Mouse (Mus musculus) gastrocnemius, postnatal 14 days (tissue): ENCODE measurements around the gene Mras. TPM values are rescaled to one million over a fixed set of nuclear protein-coding genes. Genes with fewer than 3 reads are reported as not detected.

Experiments
- DNase-seq: peaks from one replicate; pipeline ENCODE4 v3.0.0; 2021; ENCODE audit warnings: mixed read lengths
- intact Hi-C: fragments of 180-260 bp; cut with DNase I; formaldehyde crosslinking; loops from one replicate; pipeline ENCODE4 v1.15.1; 2025; ENCODE audit warnings: low total_unique reads
- total RNA-seq, 2 experiments: library from RNA; stranded (reverse); gene quantifications; 2 replicates each; pipeline ENCODE4 v1.2.3; 2021

Gene Mras
- total RNA-seq, 2 experiments from 2014 or later, result 6.8 to 7.7 TPM

GRCm38 (mm10) chr9:99421914-99422313 is 15.3 kb downstream of the Mras start:
- DNase-seq, result no peak

GRCm38 (mm10) chr9:99419951-99420701 is 17.1 kb downstream of the Mras start:
- no peak for DNase-seq
- intact Hi-C loops, result no loop called here

More at GRCm38 (mm10) chr9:99421914-99422313, 15.3 kb downstream of the Mras start:
- intact Hi-C loops, result no loop called here

DNA sequence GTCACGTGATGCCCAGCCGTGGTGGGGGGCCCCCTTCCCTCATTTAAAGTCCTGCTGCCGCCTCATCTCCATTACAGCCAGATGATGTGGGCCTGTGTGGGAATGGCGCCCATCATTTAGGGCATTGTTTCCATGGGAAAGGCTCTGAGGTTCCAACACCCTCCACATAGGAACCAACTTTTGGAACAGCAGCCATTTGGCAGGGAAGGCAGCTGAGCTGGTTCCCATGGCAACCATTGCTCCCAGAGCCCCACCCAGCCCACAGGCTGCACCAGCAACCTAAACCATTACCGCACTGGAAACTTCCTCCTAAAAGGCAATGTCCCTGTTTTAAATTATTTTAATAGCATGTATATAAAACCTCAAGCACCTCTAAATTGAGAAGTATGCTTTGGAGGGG is 18.8 kb downstream of the Mras start:
- intact Hi-C loops, result no loop called here
- DNase-seq, result no peak

DNA sequence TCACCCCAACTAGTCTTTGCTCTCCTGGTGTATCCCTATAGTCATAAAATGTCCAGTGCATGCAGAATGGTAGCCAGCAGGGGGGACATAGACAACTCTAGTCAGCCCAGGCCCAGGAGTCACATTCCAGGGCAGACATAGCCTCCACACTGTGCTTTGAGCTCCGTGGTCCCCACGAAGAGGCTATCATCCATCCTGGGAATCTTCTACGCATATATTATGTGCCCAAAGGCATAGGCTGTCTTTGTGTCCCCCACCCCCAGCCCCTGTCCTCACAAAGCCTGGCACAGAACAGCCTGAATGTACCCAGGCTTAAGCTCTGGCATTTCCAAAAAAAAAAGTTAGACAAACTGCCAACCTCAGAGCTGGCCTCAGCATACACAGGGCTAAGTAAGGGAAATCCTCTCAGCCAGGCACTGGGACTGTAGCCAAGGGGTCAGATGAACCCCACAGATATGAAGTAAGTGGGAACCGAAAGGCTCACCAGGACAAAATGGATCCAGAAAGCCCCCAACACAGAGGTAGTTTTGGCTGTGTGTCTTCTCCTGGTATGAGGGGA is 19.8 kb downstream of the Mras start:
- DNase-seq, result no peak
- intact Hi-C loops, result no loop called here

- no peak for DNase-seq
- intact Hi-C loops, result no loop called here
These were observed 20.4 kb downstream of the Mras start for GRCm38 (mm10) chr9:99416809-99417208.

- intact Hi-C loops, result no loop called here
- DNase-seq, result no peak
These were observed 25.4 kb downstream of the Mras start for GRCm38 (mm10) chr9:99411785-99412184.

DNA sequence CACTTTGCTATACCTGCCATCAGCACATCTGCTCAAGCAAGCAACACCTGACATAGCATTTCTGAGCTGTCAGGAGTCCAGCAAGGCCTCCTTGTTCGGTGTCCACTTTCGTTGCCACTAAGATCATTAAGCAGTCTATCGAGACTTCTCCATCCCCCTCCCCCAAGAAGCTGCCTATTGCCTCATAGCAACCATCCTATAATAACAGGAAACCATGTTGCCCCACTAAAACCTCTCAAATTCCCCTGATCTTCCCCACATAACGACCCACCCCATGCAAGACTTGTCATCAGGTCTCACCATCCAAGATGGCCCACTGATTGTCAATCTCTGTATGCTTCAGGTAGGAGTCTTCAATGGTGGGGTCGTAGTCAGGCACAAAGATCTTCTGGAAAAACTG is 26.1 kb downstream of the Mras start:
- intact Hi-C loops, result no loop called here
- no peak for DNase-seq

DNA sequence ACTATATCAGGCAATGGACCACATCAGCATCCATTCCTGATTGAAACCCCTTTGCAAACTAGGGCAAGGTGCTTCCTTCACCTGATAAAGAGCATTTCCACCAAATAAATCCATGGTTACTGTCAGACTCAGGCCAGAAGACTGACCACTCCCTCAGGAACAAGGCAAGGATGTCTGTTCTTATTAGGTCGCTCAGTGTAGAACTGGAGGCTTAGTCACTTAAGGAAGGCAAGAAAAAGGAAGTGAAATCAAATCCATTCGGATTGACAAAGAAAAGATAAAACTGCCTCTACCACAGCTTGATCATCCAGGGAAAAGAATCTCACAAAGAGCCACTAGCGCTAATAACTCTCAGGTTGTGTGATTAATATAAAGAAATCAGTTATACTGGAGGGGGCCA is 27.9 kb downstream of the Mras start:
- intact Hi-C loops, result no loop called here

GRCm38 (mm10) chr9:99401288-99401974 is 35.8 kb downstream of the Mras start:
- intact Hi-C loops, result no loop called here
- DNase-seq, result peak; percentile 39

More for the DNA sequence above, 27.9 kb downstream of the Mras start:
- DNase-seq, result no peak

DNA sequence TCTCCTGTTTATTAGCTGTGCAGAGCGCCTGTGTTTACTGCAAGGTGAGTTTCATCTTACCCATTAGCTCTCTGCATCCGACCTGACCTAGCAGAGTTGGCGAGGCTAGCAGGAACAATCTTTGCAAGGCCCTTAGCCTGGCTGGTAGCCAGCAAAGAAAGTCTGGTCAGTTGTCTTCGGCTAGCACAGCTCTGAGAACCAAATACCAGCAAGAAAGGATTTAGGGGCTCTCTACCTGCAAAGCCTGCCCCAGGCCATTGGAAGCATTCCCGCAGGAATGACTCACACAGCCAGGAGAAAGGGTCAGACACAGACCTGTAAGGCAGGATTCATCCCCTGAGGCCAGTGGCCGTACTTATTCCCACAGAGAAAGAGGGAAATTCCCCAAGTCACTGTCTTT is 36.4 kb downstream of the Mras start:
- DNase-seq, result no peak
- intact Hi-C loops, result no loop called here

DNA sequence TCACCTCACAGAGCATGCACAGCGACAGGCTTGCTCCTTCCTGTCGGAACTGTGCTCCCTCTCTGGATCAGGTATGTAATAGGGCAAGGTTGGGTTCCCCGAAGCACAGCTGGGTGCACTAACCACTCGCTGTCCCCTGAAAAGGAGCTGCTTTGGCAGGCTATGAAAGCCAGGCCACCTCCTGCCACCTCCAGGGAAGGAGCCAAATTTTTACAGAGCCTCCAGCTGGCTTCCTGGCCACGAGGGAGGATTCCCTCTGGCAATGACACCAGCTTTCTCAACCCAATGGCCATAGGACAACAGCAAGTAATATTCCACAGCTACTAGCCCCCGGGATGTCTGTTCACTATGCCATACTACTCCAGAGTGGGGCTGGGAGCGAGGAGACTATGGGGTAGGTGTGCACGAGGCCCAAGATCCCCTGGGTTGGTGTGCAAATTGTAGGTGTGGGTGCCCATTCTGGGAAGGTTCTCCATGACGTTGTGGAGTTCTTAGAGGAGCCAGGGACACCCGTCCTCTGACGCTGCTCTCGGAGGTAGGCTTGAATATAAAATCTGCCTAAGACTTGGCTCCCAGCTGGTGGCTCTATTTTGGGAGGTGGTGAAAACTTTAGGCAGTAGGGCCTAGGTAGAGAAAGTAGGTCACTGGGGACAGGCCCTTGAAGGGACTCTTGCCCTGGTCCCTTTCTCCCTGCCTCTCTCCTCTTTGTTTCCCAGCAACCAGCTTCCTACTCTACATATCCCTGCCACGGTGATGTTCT is 39.9 kb downstream of the Mras start:
- intact Hi-C loops, result no loop called here
- DNase-seq, result peak; percentile 43

GRCm38 (mm10) chr9:99394366-99394765 is 42.8 kb downstream of the Mras start:
- intact Hi-C loops, result no loop called here
- no peak for DNase-seq

DNA sequence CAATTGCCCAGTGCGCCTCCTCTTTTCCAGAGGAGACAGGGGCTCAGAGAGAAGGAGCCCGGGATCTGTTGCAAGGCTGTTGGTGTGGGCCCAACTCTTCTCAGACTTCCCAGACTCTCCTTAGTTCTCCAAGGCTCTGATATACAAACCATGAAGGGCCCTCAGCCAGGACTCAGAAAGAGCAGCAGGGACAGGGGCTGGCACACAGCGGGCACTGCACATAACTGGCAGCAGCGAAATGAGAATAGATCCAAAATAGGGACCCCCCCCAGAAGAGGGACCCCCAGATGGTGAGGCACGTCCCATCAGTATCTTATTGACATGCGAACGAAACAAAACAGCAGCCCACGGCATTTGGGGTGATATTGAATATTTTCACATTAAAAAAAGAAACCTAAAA is 44.0 kb downstream of the Mras start:
- DNase-seq, result no peak

GRCm38 (mm10) chr9:99391557-99391956 is 45.6 kb downstream of the Mras start:
- DNase-seq, result no peak
- intact Hi-C loops, result no loop called here

More for the DNA sequence above, 44.0 kb downstream of the Mras start:
- intact Hi-C loops, result no loop called here

GRCm38 (mm10) chr9:99390716-99391115 is 46.5 kb downstream of the Mras start:
- intact Hi-C loops, result no loop called here
- no peak for DNase-seq

DNA sequence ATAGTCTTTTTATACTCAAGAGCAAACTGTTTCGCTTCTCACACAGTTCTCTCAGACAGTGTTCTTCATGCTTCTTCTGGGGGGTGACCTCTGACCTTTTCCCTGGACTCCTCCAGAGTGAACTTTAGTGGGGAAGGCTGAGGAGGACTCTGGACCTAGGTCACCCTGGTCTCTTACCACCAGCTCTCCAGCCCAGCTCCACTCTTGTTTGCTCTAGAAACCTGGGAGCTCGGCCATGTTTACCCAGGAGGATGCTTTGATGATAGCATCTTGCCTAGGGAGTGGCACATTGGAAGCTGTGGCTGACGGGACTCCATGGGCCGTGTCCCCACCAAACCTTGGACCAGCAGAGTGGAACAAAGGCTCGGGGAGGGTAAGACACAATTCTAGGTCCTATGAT is 47.0 kb downstream of the Mras start:
- intact Hi-C loops, result no loop called here
- no peak for DNase-seq

DNA sequence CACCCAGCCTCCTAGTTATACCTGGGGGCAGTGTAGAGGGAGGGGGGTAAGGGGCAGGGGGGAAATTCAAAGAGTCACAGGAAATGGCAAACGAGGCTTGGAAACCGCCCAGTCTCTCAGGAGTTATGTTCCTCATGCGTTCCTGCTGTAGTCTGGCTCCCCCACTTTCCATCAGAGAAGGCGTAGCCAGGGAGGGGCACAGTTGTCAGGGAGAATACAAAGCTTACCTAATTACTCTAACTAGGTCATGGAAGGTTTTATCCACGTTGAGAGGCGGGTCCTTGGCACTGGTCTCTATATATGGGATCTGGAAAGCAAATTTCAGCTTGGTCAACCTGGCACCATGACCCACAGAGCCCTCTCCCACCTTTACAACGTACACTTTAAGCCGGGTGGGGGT is 47.7 kb downstream of the Mras start:
- intact Hi-C loops, result no loop called here
- DNase-seq, result no peak

DNA sequence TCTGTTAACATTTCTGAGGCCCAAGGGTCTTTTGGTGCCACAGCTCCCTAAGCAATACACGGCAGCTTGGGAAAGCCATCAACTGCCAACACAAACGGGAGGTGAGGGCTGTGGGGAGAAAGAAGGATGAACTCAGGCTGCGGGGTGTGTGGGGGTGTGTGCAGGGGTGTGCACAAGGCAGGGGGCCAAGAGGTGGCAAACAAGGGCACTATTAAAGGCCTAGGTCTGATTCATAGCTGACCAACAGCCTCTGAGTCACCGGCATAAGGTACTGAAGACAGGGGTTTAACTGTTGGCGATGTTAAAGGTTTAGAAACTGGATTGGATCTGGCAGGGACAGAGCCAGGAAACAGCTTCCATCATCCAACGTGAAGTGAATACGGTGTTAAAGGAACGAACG is 48.3 kb downstream of the Mras start:
- DNase-seq, result no peak
- intact Hi-C loops, result no loop called here

- intact Hi-C loops, result no loop called here
- DNase-seq, result no peak
These were observed 49.1 kb downstream of the Mras start for GRCm38 (mm10) chr9:99388078-99388477.

- intact Hi-C loops, result loop anchor here (5.0 kb wide), 1 partner anchor 65 kb away; no protein-coding TSS in a partner anchor
- DNase-seq, result no peak
These were observed 54.6 kb downstream of the Mras start for GRCm38 (mm10) chr9:99382556-99382955.
